Mouse (Mus musculus) MEL-GATA-1-ER (cell line): Measurements from ENCODE around the gene Vapb.

Experiments used
- DNase-seq: peaks from one replicate; pipeline ENCODE4 v3.0.0-alpha.2; 2012; ENCODE audit warnings: low read depth; ENCODE audit errors: extremely low read depth

Vapb gene

DNA sequence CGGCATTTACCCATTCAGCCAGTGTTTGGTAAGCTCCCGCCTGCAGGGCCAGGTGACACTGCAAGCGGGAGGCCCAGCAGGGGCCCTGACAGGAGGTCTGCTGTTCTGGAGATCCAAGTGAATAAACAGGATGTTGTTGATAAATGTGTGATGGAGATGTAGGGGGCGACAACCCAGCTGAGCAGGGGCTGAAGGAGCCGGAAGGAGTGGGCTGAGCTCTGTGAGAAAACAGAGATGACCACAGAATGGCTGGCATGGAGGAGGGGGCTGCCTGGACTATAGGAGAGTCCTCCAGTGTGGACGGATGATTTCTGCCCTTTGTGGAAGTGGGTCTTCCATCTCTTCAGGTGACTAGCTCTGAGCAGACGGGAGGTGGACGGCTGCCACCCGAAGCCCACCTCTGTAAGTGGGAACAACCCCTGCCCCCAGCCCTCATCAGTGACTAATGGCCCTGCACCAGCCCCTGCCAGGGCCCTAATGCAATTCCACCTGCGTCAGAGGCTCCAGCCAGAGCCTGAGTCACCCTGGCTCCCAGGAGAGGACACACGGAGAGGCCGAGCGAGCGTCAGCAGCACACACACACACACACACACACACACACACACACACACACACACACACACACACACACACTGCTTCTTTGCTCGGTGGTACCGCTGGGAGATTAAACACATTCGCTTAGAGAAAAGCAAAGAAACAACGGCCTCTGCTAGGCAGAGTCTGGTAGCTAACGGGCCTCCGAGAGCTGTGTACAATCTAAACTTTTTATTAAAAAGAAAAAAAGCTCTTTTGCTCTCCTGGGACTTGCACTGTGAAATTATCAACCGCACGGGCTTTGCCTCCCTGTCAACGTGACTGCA, 52.9 kb downstream of the Vapb start:
- no peak for DNase-seq

DNA sequence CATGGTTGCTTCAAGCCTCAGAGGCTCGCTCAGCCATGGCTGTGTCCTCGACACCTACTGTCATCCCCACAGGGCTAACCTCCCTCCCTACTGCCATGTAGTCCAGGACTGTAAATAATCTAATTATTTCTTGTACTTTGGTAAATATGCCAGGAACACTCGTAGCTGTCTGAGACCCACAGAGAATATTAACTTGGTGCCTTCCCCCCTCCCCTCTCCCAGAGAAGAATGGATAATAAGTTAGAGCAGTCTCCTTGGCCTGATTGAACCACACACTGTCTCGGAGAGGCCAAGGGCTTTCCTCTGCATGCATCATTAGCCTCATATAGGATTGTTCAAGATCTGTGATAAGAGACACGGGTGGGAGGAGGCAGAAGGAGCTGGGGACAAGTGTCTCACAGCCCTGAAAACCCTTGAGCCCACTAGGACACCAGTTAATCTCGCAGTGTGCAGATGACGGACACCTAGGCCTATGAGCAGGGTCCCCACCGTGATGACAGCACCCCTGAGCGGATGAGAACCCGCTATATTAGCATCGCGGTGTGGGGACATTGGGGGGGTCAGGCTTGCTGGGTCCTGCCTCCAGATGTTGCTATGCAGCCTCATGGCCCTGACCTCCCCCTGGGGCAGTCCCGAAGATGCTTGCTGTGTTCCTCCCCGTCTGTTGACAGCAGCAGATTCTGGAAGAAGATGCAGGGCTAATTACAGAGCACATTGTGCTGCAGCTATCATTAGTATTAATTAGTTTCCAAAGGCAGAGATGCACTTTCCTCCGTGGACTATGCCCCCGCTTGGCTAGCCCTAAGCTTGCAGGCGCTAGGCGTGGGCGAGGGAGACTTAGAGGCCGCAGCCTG, 54.8 kb downstream of the Vapb start:
- DNase-seq: no peak

DNA sequence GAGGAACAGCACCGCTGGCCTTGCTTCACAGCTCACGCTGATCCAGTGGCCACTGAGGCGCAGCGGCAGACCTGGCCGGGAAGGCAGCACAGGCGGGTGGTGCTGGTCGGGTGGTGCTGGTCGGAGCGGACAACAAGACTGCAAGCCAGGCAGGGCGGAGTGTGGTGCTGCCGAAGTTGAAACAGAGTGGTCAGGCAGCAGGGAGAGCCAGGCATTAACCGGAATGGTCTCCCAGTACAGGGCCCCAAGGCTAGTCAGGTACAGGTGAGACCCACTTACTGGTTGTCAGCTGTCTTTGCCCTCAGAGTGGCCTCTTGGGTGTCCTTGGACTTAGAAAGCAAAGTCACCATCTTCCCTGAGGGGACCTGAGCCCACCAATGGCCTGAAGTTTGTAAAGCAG, 56.7 kb downstream of the Vapb start:
- DNase-seq: no peak

DNA sequence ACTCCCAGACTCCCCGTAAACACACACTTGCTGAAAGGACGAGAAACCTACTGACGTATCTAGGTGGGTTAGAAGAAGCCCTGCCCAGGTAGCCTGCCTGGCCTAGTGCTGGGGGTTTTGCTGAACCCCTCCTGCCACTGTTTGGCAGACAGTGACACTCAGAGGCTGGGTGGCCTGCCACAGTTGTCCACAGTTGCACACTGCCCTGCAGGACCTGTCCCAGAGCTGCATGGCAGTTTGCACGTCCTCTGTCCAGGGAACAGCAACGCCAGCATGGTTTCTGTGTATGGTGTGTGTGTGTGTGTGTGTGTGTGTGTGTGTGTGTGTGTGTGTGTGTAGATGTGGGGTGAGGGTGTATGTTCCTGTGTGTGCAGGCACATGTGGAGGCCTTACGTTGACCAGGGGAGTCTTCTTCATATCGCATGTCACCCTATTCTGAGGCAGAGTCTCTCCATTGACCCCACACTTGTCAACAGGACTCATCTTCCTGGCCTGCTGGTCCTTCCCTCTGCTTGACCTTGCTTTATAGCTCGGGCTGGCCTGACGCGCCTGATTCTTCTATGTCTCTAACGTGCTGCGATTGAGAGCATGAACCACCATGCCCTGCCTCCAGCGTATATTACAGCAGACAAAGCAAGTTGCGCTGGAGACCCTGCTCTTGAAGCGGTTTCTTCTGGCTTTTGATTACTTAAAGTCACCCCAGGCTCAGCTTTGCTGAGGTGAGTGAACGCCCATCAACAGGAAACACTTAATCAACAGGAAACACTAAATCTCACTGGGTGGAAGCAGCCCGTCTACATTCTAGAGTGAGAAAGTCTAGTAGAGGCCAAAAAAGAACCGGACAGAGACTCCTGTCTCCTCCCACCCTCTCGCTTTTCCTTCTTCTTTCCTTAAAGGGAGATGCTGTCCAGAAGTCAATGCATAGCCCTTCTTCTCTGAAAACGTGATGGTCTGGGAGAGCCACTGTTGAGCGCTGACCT, 57.5 kb downstream of the Vapb start:
- no peak for DNase-seq

DNA sequence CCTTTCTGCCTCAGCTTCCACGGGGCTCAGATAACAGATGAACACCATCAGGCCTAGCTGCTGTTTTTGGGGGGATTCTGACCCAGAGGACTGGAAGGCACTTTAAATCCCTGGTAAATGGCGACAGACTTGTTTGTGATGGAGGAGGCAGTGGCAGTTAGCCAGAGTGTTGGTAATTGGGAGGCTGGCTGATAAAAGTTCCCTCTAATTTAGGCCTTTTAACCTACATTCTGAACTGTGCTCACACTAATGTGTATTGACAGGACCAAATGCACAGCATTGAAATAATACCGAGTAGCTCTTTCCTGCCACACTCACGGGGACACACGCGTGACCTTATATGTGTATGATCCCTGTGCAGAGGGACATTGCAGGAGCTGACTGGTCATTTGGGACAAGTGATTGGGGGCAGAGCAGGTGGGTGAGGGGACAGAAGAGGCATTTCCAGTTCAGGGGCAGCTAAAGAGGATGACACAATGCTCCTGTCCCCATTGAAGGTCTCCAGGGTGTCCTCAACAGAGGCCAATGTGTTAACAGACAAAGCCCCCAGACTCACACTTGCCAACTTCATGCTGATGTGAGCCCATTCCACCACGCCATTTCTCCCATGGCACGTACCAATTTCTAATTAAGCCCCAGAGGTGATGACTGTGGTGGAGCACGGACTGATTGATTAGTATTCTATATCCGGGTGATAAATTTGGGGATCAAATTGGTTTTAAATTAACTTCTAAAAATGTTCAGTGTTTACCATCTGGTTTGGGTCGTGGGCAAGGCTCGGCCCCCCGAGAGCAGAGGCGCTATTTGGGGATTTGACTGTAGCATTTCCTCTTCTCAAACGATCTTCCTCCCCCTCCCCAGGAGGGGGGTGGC, 58.7 kb downstream of the Vapb start:
- DNase-seq: no peak

DNA sequence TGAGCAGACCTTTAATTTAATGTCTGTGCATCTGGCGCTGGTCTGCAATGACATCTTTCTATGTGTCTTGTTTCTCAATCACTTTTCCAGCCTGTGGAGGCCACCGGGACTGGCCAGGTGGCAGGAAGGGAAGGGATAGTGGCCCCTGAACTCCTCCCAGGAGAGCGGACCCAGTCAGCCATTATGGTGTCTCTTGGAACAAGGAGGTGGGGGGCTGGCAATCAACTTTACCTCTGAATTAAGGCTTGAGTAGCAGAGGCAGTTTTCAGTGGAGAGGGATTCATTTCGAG, 59.3 kb downstream of the Vapb start:
- DNase-seq: no peak

DNA sequence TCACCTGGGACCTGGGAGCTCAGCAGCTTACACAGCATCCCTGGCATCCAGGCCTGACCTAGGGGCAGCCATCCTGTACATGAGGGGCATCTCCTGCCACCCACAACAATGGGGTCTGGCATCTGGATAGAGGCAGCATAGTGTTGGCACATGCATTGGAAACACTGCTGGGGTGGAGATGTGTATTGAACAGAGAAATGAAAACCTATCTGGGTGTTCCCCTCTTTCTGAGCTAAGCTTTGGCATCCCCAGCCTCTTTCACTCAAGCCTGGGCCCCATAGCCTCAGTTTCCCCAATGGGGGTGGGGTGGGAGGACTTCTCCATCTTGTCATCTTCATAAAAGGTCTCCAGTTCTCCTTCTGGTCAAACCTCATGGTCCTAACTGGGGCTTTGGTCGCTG, 62.2 kb downstream of the Vapb start:
- no peak for DNase-seq

DNA sequence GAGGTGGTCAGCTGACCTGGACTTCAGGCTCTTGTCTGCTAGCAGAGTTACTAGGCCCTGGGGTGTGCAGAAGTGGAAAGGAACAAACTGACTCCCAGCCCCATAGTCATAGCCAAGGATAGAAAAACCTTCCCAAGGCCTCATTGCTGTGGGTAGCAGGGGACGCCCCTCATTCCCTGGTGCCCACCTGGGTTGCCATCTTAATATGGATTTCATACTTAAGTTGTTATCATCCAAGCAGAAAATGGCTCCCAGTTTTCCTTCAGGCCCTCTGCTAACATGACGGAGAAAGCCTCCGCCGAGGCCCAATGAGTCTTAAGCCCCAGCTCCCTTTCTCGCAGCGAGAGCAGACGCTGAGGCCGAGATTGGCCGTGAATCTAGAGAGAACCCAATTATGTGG, 63.3 kb downstream of the Vapb start:
- DNase-seq: no peak

DNA sequence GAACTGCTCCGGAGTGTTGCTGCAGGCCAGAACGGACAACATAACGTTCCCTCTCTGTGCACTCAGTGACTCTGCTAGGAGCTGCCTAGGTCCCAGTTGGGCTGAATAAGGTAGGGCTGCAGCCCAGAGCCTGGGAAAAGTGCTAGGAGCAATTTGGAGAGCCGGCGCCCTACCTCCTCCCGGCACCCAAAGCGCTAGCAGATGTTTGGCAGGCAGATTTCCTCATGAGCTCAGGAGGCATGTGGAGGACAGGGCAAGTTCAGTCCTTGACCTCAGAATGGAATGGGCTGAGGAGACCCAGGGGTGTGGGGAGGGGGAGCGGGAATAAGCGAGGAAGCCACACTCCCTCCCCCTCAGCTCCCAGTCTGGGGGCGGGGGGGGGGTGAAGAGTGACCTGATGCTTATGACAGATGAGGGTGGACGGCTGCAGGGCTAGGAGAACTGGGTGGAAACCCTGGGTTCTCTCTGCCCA, 64.1 kb downstream of the Vapb start:
- no peak for DNase-seq

DNA sequence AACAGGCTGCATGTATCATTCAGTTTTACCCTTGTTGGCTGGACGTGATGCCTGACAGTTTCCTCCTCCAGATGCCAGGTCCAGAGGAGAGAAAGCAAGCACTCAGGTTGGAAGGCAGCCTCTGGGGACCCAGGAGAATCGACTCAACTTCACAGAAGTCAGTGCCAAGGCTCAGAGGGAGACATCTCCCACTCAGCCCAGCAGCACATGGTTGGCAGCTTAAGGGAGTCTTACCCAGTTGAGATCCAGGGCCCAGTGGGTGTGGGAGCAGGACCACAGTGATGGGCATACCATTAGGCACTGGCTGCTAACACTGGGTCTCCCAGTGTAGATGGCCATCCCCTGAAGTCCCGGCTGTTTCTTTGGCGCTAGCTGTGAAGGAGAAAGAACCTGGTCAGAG, 64.9 kb downstream of the Vapb start:
- DNase-seq: no peak

DNA sequence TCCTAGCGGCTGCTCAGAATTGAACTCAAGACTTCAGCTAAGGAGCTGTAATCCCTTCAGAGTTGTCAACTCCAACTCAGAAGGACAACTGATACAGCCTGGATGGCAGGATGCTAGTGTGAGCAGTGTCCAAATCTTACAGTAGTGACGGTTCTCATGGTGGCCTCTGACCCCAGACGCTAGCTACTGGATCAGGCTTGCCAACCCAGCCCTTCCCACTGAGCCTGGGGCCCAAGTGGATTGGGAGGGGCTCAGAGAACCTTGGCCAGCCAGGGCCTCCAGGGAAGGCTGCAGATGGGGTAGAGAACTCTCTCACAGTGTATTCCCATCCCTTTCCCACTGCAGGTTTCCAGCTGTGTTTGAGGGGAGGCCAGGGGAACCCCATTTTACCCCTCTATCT, 65.6 kb downstream of the Vapb start:
- DNase-seq: no peak

DNA sequence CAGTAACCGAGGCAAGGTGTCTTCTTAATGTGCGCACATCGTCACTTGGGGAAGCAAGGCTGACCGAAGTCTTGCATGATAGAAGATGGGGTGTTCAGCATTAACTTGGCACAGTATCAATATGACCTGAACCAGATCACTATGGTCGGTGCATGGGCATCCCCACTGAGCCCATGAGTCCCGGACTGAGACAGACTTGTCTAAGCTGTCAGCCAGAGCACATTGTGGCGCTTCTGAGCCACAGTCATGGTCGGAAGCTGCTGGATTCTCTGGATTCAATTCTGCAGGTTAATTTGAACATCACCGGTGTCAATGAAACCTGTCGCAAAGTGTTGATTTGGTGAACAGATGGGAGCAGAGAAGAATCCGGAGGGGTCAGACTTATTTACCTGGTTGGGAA, 66.5 kb downstream of the Vapb start:
- no peak for DNase-seq

DNA sequence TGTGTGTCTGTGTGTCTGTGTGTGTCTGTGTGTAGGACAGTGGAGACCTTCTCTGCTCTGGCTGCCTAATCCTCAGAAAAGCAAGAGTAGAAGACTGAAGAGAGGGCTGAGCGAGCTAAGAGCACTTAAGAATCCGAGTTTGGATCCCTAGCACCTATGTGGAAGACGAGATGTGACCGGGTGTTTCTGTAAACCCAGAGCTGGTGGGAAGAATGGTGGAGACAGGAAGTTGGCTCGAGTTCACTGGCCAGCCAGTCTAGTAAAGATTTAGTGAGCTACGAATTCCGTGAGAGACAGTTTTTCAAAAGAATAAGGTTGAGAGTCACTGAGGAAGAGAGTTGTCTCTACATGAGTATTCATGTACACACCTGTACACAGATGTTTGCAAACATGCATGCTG, 69.3 kb downstream of the Vapb start:
- DNase-seq: no peak

DNA sequence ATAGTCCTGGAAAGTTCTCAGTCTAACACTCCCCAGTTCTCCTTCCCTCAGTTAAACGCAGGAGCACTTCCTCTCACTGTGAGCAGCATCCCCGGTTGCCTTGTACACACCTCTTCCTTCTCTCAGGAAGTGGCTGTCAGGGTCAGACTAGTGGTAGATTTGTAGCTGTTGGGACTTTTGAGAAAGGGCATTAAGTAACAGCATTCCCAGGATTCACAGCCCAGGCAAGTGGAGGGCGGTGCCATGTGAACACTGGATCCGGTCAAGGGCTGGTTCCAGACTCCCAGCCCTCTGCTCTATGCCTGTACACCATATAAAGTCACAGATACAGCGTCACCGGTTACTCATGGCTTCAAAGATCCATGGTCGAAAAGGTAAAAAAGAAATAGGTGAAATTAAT, 71.6 kb downstream of the Vapb start:
- no peak for DNase-seq

DNA sequence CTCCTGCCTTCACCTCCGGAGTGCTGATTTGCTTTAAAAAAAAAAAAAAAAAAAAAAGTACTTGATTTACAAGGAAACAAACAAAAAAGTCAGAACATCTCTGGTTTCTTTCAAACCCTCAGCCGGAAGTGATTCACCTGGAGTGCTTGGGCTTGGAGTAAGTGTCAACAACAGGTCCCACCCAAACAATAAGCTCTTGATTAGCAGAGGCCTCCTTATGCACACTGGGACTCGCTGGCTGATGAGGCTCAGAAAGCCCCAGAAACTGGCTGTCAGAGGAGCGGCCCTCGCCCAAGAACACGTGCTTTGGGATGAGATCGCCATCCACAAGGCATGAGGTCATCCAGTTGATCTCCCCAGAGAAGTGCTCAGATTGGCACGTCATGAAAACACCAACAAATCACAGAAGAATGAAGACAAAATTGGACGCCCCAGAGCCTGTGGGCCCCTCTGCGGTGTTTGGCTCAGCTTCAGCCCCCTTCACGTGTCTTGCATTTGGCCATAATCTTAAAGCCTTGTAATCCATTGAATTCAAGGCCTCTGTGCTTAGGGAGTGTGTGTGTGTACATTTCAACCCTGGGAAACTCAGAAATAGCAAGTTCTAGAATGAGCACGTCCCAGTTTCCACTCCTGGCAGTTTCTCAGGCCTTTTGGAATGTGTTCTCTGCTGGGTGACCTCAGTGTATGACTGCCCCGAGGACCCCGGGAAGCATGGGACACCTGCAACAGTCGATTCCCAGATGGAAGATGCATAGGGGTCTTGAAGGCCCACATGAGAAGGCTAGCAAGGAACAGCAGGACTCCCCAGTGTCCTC, 72.9 kb downstream of the Vapb start:
- DNase-seq: no peak

DNA sequence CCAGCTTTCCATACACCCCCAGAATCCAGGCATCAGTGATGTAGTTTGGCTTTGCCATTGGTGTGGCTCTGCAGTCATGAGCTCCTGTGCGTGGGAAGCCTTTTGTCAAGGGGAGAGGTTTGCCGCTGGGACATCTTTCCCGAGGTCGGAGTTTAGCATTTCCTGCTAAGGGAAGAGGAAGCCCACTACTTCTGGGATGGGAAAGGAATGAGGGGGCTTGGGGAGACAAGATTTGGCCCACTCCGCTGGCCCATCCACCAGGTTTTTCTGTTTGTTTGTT, 73.5 kb downstream of the Vapb start:
- no peak for DNase-seq

DNA sequence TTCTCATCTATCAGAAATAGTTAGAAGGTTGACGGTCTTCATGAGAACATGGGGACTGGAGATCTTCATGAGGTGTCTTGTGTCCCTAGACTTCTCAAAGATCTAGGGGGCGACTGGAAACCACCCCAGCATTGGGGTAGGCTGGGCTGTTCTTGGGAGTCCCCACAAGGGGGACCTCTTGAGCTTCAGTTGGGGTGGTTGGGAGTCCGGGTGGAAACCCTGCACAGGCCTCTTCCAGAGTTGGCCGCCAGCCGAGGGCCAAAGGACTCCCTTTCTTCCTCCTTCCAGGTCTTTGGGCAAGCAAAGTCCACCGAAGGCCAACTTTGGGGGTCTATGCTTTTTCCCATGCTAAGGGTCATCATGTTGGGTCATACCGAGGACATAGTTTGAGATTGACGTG, 74.5 kb downstream of the Vapb start:
- no peak for DNase-seq

DNA sequence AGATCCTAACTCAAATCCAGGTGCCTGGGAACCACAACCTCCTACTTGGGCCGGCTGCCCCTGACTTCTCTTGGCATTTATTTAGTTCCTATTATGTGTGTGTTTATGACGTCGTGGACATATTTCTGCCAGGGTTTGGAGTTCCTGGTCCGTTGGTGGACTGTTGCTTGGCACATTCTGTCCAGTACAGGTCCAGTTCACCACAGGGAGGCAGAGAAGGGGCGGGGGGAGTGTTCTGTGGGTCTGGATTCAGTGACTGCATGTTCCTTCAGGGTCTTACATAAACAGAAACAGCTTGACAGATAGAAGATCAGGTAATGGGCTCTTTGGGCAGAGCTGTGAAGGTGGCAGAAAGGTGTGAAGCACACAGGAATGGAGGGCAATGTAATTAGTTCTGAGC, 75.8 kb downstream of the Vapb start:
- no peak for DNase-seq

DNA sequence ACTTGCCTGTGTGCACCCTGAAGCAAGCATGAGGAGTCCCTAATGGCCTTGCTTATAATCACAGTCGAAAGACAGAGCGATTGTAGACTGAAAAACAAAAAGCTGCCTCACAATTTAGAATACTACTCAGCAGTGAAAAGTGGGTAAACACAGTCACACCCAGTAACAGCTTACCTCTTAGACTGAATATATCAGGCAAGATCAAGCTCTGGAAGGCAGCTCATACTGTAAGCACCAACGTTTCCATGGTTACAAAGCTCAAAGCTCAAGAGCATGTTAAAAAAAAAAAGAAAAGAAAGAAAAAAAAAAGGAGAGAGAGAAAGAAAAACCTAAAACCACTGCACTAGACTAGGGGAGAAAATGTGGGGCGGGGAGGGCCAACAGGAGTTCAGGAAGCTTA, 89.0 kb downstream of the Vapb start:
- no peak for DNase-seq

DNA sequence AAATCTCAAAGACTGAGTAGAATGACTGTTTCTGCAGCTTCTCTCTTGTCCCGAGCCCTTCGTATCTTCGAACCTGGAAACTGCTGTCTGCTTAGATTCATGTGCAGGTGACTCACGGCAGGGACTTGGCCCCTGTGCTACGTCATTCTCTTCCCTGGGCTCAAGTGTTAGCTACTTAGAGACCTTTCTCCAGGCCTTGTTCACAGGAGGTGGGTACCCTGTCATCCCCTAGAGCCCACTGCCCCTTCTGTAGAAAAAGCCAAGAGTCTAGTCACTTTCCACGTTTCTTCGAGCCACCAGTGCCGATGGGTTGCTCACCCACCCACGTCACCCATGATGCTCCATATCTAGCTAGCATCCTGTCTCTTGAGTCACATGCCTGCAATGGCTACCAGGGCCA, 89.9 kb downstream of the Vapb start:
- no peak for DNase-seq
